Mouse (Mus musculus) lung, adult 2 months (tissue): ENCODE results near the gene Calcrl.

Experiments used
- CTCF ChIP-seq: fragments of 200-500 bp; IDR thresholded peaks from 2 replicates; pipeline ENCODE4 v1.5.1; 2011; ENCODE audit warnings: mild to moderate bottlenecking, low read length, control low read depth; ENCODE audit not compliant: insufficient read depth
- POLR2A ChIP-seq: fragments of 200-500 bp; IDR thresholded peaks from 2 replicates; pipeline ENCODE4 v1.6.1; 2011; ENCODE audit warnings: low read depth, mild to moderate bottlenecking, control low read depth, low read length, borderline replicate concordance; ENCODE audit errors: extremely low read depth

- TF ChIP-seq CTCF, result no peak
- no peak for TF ChIP-seq POLR2A
These were observed 28.7 kb downstream of the Calcrl start for GRCm38 (mm10) chr2:84396557-84396956.
